Mouse (Mus musculus) lung, postnatal 0 days (tissue): ENCODE data around the gene Aldh3b2.

ENCODE experiments used
- CTCF ChIP-seq: IDR thresholded peaks from 2 replicates; pipeline ENCODE4 v1.5.1; 2016; ENCODE audit warnings: antibody characterized with exemption, mild to moderate bottlenecking
- EP300 ChIP-seq: IDR thresholded peaks from 2 replicates; pipeline ENCODE4 v1.6.1; 2016; ENCODE audit warnings: antibody characterized with exemption, mild to moderate bottlenecking, control low read depth

DNA sequence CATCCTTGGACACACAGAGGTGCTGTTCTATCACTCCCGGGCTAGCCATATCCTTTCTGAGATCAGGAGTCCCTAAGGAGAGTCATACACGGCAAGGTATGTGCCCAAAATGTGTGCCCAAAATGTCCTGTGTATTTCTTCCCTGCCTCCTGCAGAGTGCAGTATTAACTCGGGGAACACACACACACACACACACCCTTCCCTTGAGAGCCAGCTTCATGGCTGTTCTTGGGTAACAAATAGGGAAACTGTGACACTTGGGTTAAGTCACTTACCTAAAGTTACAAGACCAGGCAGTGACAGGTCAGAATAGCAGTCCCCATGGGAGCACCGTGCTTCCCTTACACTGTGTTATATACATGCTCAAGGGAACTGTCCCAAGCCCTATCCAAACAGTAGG lies 8.1 kb upstream of the Aldh3b2 start:
- TF ChIP-seq CTCF (peak; percentile 39), EP300 (no peak)
